Mouse (Mus musculus): ENCODE results near the gene Rab3a.

The Rab3a gene

DNA sequence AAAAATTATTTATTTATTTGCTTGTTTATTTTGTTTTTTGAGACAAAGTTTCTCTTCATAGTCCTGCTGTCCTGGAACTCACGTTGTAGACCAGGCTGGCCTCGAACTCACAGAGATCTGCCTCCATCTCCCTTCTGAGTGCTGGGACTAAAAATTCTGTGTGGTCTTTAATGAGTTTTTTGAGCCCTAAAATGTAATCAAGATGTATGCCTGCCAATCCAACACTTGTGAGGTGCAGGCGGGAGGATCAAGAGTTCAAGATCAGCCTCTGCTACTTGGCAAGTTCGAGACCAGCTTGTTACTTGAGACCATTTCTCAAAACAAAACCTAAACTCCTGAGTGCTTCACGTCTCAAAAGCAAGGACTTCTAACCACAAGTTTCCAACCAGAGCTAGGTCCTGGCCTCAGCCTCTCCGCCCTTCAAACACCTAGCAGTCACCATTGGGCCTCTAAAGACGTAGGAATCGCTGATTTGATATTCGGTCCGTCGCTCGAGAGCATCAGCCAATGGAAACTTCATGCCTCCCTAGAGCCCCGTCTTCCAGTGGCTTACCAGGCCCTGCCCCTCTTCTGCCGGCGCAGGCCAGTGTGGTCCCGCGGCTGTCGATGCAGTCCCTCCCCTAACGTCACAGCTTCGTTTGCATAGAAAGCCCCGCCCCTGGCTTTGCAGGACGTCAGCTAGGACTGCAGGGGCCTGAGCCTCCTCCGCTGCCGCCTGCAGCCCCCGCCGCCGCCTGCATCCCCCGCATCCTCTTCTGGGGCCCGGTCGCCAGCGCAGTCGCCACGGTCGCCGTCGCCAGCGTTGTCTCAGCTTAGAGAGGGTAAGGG, at the start of gene Rab3a:
TSS of gene Rab3a (plus strand) at position 637 of the 828 bp plus-strand sequence.
- DNase-seq, result peak; percentile 99

DNA sequence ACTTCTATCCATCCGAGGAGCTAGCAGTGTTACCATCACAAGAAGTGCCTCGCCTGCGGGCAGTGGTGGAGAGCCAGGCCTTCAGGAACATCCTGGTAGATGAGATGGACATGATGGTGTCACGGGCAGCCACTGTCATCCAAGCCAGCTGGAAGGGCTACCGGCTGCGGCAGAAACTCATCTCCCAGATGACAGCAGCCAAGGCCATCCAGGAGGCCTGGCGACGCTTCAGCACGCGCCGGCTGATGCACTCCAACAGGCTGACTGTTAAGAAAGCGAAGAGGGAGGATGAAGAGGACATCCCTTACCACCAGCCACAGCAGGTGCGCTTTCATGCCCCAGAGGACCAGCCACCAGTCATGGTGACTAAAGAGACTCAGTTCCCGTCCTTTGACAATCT, 46.2 kb upstream of the Rab3a start:
- no peak for DNase-seq

DNA sequence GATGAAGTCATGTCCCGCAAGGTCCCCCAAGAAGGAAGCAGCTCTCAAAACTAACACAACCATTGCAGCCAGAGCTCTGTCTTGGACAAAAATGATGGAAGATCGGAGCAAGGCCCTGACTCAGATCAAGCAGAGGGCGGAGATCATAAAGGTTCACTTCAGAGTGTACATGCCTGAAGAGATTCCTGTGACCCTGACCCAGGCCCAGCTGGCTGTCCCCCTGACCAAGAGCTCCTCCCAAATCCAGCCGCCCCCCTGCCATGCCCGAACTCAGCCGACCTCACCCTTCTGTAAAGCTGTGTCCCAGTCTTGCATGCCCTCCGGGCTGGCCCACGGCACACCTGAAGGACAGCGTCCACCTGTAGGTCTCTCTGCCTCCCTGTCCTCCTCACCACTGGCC, 44.7 kb upstream of the Rab3a start:
- no peak for DNase-seq

DNA sequence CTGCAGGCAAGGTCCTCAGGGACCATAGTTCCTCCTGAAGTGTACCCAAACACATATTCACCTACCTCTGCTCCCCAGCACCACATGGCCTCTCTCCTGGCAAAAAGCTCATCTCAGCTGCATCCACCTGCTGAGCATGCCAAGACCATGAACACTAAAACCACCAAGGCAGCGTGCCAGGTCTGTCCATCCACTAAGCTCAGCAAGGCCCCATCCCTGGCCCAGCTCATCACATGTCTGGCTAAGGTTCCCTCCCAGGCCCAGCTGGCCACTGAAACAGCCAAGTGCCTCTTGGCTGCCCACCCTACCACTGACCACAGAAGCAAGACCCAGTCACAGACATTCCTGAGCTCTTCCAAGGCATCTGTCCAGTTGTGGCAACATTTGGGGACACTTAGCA, 44.2 kb upstream of the Rab3a start:
- no peak for DNase-seq

DNA sequence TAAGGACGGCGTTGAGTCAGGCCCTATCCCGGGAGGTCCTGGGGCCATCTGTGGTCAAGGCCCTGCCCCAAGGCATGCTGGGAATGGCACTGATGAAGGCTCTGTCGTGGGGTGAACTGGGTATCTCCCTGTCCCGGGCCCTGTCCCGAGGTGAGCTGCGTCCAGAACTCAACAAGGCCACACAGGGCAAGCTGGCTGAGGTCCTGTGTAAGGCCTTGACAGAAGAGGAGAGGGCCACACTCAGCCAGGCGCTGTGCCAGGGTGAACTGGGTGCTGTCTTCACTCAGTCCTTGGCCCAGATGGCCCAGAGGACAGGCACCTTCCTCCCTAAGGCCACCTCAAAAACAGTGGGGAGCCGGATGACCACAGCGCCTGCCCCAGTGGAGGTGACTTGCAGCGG, 43.4 kb upstream of the Rab3a start:
- no peak for DNase-seq

DNA sequence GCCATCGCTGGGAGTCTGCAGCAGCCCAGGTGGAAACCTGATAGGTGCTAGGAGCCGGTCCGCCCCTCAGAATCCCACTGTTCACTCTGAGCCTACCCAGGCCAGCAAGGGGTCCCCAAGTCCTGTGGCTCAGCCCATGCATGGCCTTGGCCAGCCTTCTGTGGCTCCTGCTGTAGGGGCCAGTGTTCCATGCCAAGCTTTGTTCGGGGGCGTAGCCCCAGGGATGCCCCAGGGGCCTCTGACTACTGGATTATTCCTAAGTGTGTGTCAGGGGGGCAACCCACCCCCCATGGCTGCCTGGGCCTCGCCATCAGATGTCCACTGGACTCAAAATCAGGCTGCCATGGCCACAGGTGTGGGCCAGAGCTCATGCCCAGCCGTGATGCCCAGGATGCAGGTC, 40.5 kb upstream of the Rab3a start:
- no peak for DNase-seq

DNA sequence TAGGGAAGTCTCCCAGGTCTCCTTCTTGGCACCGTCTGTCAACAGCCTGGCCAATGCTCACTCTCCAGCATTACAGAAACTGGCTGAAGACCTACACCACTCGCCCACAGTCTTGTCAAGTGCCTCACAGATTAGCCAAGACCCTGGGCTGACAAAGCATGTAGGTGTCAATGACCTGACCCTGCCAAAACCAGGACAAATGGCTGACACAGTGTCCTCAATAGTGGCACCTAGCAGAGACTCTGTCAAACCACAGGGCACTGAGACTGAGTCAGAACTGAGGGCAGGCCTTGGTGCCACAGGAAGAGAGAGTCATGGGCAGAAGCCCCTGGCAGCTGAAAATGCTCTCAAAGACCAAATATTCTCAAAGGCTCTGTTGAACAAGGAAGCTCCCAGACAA, 39.4 kb upstream of the Rab3a start:
- DNase-seq, result no peak

DNA sequence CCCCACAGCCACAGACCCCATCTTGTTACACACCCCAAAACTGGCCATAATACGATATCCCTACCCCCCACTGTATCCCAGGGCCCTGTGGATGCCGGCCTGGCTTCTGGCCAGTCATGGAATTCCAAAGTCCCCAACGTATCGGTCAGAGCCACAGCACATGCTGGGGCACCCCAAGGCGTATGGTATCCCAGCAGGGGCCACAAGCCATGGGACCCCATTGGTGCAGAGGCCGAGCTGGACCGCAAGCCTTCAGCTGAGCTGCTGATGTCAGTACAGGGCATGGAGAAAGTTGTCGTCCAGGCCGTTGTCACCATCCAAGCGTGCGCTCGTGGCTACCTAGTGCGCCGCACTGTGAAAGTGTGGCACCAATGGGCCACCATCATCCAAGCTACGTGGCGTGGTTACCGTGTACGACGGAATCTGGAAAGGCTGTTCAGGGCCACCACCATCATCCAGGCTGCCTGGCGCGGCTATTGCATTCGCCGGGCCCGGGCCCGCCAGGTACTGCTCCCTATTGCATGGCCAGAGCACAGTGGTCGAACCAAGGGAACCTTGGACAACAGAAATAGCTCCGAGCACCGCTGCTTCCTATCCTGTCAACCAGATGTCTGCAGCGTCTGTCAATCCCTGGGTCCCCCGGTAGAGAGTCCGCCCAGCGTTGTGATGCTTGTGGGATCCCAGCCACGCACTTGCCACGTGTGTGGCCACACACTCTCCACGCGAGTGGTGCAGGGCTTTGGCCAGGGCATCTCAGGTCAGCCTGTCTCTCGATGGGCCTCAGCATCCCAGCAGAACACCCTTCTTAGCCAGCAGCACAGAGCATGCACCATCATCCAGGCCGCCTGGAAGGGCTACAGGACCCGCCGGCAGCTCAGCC, 37.7 kb upstream of the Rab3a start:
- no peak for DNase-seq

DNA sequence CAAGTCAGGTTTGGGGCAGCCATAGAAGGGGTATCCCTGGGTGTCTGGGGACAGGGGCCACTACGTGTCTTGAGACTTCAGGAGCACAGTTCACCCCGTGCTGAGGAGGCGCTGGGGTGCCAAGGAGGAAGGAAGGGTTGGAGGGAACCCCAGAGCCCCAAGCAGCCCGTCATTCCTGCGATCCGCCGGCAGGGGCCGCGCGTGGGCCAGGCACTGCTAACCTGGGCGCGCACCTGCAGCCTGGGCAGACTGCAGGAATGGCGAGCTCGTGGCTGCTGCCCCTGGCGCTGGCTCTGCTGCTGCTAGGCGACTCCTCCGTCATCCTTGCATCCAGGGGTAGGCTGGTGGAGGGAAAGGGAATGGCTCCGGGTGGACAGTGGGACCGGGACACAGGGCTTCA, 36.2 kb upstream of the Rab3a start, which contains the start of gene Gm3336:
TSS of gene Gm3336 (plus strand) at position 247 of the 400 bp plus-strand sequence.
- DNase-seq, result peak; percentile 82

DNA sequence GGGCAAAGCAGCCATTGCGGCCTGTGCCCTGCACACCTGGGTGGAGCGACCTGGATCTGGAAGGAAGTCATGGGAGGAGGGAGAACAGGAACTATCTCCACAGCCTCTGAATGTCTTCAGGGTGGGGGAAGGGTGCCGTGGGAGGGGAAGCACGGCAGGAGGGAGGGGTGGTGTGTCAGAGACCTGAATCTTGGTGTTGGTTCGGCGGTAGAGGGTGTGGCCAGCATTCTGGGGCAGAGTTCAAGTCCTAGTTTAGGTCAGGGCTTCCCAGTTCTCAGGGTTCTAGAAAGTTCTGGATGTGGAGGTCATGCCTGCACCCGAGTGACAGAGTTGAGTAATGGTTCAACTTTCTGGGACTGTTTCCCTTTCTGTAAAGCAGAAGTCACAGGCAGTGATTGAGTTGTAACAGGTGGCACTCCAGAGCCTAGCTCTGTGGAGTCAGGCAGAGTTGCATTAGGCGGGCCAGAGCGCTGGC, 34.6 kb upstream of the Rab3a start:
- DNase-seq, result peak; percentile 70

DNA sequence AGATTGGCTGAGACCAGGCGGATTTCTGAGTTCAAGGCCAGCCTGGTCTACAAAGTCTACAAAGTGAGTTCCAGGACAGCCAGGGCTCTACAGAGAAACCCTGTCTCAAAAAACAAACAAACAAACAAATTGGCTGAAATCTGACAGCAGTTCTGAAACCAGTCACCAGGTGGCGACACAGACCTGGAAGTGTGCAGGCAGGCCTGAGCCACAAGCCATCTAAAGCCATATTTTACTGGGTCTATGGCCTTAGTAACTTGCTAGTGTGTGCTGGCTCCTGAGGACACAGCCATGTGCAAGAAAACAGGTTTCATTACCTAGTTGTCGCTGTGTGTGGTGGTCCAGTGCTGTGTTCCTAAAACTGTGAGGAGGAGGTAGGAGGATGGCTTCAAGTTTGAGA, 33.7 kb upstream of the Rab3a start:
- DNase-seq, result peak; percentile 91

DNA sequence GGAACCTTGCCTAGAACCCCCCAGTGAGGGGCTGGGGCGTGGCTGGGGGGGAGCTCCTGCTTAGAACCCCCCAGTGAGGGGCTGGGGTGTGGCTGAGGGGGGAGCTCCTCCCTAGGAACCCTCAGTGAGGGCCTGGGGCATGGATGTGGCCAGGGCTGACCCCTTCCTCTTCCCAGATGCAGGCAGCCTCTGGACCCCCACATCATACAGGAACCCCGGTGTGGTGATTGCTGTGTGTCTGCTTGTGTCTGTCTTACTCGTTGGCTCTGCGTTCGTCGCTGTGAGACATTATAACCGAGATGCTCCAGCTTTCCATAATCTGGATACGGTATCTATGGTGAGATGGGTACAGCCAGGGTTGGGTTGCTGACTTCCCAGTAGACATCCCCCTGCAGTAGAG, 32.9 kb upstream of the Rab3a start:
- DNase-seq, result no peak

DNA sequence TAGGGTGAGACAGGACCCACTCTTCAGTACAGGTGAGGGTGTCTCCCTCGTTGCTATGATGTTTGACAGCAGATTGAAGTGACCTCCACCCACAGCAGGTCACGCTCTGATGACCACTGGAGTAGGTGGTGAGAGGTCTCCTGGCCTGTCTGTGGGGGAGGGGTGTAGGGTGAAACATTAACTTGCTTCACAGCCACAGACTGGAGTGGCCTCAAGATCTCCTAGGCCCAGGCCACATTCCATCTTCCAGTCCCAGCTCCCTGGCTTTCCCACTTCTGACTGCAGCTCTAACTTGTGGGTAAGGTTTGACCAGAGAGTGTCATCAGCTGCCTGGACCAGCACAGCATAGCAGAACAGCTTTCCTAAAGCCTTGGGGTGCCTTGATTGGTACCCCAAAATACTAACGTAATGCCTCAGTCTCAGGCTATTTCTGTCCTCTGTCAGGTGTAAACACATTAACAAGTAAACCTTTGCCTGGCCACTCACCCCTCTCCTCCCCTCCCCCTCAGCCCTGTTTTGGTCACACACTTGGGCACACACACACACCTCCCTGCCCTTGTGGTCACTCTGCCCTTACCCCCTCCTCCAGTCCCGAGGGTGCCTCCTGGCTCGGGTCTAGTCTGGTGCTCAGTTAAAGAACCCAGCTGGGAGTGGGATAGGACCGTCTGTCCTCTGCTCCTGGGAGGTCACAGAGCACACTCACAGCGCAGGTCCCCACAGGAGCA, 30.8 kb upstream of the Rab3a start, which contains the start of gene Pde4c:
TSS of gene Pde4c (plus strand) at position 235 of the 725 bp plus-strand sequence.
- peak; percentile 87 for DNase-seq

DNA sequence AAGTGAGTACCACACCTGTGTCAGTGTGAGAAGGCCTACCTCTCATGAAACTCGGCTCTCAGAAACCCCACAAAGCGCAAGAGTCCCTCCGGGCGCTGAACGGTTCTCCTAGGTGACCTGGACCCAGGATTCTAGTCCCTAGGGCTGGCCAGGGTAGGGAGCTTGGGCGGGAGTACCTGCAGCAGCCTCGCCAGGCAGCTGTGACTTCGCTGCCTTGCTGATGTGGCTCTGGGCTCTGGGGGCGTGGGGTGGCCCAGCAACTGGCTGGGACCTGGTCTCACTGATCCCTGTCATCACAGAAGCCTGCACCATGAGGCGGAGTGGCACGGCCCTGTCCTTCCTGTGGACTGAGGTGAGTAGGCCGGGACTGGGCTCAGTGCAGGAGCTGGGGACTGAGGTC, 30.3 kb upstream of the Rab3a start:
- no peak for DNase-seq

DNA sequence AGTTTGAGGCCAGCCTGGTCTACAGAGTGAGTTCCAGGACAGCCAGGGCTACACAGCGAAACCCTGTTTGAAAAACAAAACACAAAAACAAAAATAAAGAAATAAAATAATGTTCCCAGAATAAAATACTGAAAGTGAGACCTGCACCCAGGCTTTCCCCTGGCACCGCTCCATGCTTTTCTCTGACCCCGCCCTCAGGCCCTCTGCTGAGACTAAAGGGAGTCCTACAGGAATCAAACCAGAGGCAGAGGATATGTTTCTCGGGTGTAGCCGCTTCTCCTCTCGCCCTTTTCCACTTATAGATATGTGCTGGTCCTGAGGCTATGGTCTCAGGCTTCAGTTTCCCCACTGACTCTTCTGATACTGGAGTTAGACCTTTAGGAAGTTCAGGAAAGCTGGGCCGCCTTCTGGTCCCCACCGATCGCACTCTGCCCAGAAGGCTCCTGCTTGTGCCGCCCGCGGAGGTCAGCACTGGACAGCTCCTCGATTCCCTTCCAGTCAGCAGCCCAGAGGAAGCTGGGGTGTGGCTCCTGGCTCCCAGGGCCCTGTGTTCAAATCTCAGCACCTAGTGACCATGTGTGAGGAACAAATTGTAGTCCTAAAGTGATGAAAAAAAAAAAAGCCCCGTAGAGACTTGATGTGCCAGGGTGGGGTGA, 28.6 kb upstream of the Rab3a start:
- DNase-seq, result peak; percentile 64

DNA sequence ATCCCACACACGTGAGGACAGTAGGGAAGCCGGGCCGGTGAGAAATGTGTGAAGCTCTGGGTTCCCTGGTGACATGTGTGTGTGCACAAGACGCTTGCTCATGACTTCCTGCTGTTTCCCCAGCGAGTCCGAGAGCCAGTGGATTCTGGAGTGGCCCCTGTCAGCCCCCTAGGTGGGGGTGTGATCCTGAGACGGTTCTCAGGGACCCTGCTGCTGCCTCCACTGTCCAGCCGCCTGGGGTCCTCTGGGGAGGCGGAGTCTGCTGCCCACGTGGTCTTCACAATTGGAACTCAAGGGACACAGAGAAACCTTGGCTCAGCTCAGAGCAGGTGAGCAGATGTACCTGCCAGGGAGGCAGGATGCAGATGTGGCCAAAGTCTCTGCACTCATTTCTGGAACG, 27.8 kb upstream of the Rab3a start:
- no peak for DNase-seq

DNA sequence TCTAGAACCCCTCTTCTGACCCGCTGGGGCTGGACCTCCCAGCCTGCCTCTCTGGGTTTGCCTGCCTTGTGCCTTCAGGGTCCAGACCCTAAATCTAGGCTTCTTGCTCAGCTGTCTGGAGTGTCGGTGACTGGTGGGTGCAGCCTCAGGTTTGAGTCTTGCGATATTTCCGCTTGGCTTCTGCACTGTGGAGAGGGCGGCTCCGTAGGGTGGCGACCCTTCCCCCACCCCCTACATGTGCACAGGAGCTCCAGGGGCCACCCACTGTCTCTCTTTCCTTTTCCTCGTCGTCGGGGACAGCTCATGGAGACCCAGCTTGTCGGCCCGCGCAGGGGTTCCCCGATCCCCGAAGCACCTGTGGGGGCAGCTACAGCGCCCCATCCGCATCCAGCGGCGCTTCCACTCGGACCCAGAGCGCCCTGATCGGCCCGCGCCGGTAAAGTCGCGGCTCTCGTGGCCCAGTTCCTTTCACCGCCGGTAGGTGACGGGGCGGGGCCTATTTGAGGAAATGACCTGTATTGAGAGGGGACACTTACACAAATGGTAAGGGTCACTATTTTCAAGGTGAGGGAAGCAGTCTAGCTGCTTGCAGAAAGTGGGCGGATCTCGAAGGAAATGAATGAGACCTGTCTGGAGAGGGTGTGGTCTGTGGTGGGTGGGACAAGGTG, 24.5 kb upstream of the Rab3a start:
- peak; percentile 50 for DNase-seq

DNA sequence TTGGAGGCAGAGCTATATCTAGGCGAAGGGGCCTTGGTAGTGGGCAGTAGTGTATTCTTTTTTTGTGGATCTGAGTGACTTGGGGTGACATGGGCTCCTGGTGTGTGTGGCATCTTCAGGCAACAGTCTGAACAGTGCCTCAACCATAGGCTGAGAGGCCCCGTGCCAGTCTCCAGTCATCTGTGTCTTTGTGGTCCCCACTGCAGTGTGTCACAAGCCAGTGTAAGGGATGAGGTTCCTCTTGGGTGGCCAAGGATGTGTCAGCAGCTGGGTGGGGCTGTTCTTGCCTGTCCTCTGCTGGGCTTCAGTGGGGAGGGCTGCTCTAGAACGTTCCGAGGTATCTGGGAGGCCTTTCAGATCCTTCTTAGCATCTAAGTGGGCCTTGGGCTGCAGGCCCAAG, 23.5 kb upstream of the Rab3a start:
- peak; percentile 40 for DNase-seq

DNA sequence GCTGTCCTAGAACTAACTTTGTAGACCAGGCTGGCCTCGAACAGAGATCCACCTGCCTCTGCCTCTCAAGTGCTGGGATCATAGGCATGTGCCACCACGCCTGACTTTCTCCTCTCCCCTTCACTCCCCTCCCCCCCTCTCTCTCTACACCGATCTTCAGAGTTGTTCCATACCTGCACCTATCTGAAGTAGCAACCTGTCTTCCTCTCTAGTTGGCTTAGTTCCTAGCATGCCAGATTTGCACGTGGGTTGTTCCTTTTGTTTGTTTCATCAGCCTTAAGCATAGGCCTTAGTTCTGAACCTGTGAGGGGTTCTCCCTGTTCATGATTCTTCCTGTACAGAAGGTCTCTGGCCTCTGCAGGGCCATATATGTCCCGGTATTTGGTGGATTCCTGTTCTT, 16.8 kb upstream of the Rab3a start:
- DNase-seq, result no peak

DNA sequence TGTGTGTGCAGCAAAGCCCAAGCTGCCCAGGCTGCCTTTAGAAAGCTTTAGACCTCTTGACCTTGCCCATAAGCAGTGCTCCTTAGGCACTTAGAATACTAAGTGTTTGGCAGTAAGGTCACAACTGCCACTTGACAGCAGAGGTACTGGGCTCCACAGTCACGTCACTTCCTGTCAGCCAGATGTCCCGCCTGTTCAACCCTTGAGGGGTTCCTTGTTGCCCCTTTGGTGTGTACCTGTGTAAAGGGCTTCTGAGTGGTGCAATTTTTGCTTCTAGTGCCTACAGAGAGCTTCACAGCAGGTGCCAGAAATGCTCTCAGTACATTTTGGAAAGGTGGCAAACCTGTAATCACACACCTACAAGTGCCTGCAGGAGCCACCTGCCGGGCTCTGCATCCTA, 16.3 kb upstream of the Rab3a start:
- peak; percentile 88 for DNase-seq

DNA sequence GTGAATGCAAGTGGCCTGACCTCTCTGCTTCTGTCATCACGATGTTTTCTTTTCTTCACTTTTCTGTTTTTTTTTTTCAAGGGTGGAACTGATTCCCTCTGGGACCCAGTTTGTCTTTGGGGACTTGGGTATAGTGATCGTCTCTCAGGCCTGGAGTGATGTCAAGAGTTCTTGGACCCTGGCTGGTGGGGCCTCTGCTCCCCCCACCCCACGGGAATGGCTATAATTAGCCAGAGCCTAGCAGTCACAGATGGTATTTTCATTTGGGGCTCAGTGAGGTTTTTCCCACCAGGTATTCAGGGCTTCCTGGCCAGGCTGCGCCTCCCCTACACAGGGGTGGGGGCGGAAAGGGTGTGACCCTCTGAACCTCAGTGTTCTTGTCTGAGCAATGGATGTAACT, 12.8 kb upstream of the Rab3a start:
- DNase-seq, result no peak

DNA sequence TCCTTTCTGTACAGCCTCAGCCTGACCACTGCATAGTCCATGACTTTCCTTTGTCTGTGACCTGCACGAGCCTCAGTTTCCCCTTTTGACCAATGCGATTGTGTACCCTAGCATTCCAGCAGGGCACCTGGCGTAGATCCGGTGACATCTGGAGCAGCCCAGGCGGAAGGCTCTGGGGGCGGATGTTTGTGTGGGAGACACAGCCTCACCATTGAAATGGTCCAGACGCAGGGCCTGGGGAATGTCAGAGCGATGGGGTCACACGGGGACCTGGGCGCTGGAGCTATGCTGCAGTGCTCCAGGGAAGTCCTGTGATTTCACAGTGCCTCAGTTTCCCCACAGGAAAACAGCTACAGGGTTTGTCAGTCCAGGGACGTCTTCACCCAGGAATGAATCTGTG, 12.3 kb upstream of the Rab3a start:
- no peak for DNase-seq

Data from lung, postnatal 36 days (tissue).